Mouse (Mus musculus) embryonic facial prominence, embryonic 12.5 days (tissue): ENCODE data around the gene Calm2. TPM values are rescaled to one million over a fixed set of nuclear protein-coding genes. Genes with fewer than 3 reads are reported as not detected.

Experiments
- ATAC-seq: fragments of 200-750 bp; cut with Nextera tagmentation; 2 replicates; pipeline ENCODE4 v1.8.0; 2017; ENCODE audit not compliant: insufficient number of reproducible peaks, insufficient read depth, low FRiP score, low TSS enrichment
- H3K27ac ChIP-seq: fragments of 300-500 bp; sonication (generic); 2 replicates; pipeline ENCODE4 v1.5.1; 2016; ENCODE audit warnings: mild to moderate bottlenecking
- H3K27me3 ChIP-seq: fragments of 300-500 bp; sonication (generic); 2 replicates; pipeline ENCODE4 v1.6.1; 2016; ENCODE audit warnings: mild to moderate bottlenecking, moderate library complexity
- H3K36me3 ChIP-seq: fragments of 300-500 bp; sonication (generic); 2 replicates; pipeline ENCODE4 v1.6.1; 2016; ENCODE audit warnings: mild to moderate bottlenecking
- H3K4me1 ChIP-seq: fragments of 300-500 bp; sonication (generic); 2 replicates; pipeline ENCODE4 v1.6.1; 2016
- H3K4me2 ChIP-seq: fragments of 300-500 bp; sonication (generic); replicated peaks from 2 replicates; pipeline ENCODE4 v1.6.1; 2016; ENCODE audit warnings: mild to moderate bottlenecking, moderate library complexity
- H3K4me3 ChIP-seq: fragments of 300-500 bp; sonication (generic); 2 replicates; pipeline ENCODE4 v1.5.1; 2016; ENCODE audit warnings: mild to moderate bottlenecking
- H3K9ac ChIP-seq: fragments of 300-500 bp; sonication (generic); 2 replicates; pipeline ENCODE4 v1.6.1; 2016; ENCODE audit warnings: mild to moderate bottlenecking, moderate library complexity
- H3K9me3 ChIP-seq: fragments of 300-500 bp; sonication (generic); 2 replicates; pipeline ENCODE4 v1.6.1; 2016; ENCODE audit warnings: mild to moderate bottlenecking, moderate library complexity
- WGBS: fragments of 180-500 bp; shearing (Covaris S2); methylation state at CpG from one replicate; pipeline ENCODE4 v1.1.7; 2016; 5-methylcytosine and 5-hydroxymethylcytosine counted together
- polyA plus RNA-seq: library from polyadenylated mRNA; unstranded; fragments of >200 nt; fragmentation: Nextera tagmentation; extraction: Ambion mirVana; gene quantifications from 2 replicates; pipeline ENCODE4 v1.2.1, GENCODE M21; 2016

Calm2 gene
- polyA plus RNA-seq, 1 experiment from 2014 or later = 840 TPM

GRCm38 (mm10) chr17:87439441-87439840 lies 7.3 kb downstream of the Calm2 start:
- H3K36me3 ChIP-seq = peaks cover 23% of the 10 kb centered on the region
- no peak overlapping the region for H3K9ac ChIP-seq
- no peaks in the 10 kb centered on the region for H3K27me3 ChIP-seq
- H3K4me1 ChIP-seq = peaks cover 19% of the 10 kb centered on the region
- no peak for ATAC-seq
- 92% methylated on average over 2 of the region's 2 CpGs for WGBS
- no peak overlapping the region for H3K4me2 ChIP-seq
- H3K4me3 ChIP-seq = no peak overlapping the region
- no peak overlapping the region for H3K27ac ChIP-seq
- no peaks in the 10 kb centered on the region for H3K9me3 ChIP-seq

- no peaks in the 10 kb centered on the region for H3K9me3 ChIP-seq
- H3K36me3 ChIP-seq = peaks cover 48% of the 10 kb centered on the region
- no peak overlapping the region for H3K9ac ChIP-seq
- no peaks in the 10 kb centered on the region for H3K4me1 ChIP-seq
- WGBS = 93% methylated on average over 3 of the region's 3 CpGs
- H3K27me3 ChIP-seq = no peaks in the 10 kb centered on the region
- no peak overlapping the region for H3K27ac ChIP-seq
- H3K4me2 ChIP-seq = no peak overlapping the region
- no peak for ATAC-seq
- H3K4me3 ChIP-seq = no peak overlapping the region
Measured at GRCm38 (mm10) chr17:87433929-87434328, 12.8 kb downstream of the Calm2 start.

- Histone ChIP-seq H3K9me3 (no peaks in the 10 kb centered on the region), H3K27ac (no peak overlapping the region), H3K4me1 (no peaks in the 10 kb centered on the region), H3K4me2 (no peak overlapping the region), H3K9ac (no peak overlapping the region), H3K27me3 (no peaks in the 10 kb centered on the region), H3K4me3 (no peak overlapping the region), H3K36me3 (peaks cover 48% of the 10 kb centered on the region)
- 95% methylated on average over 5 of the region's 5 CpGs for WGBS
- ATAC-seq = no peak
Measured at GRCm38 (mm10) chr17:87432743-87433142, 14.0 kb downstream of the Calm2 start.

GRCm38 (mm10) chr17:87432314-87432713 lies 14.4 kb downstream of the Calm2 start:
- no peak for ATAC-seq
- no peaks in the 10 kb centered on the region for H3K4me1 ChIP-seq
- peaks cover 48% of the 10 kb centered on the region for H3K36me3 ChIP-seq

GRCm38 (mm10) chr17:87429431-87429830 lies 17.3 kb downstream of the Calm2 start:
- H3K27ac ChIP-seq = no peak overlapping the region
- peaks cover 32% of the 10 kb centered on the region for H3K36me3 ChIP-seq
- no peak for ATAC-seq

More at GRCm38 (mm10) chr17:87432314-87432713, 14.4 kb downstream of the Calm2 start:
- Histone ChIP-seq H3K27ac (no peak overlapping the region), H3K9me3 (no peaks in the 10 kb centered on the region), H3K27me3 (no peaks in the 10 kb centered on the region), H3K4me3 (no peak overlapping the region), H3K4me2 (no peak overlapping the region), H3K9ac (no peak overlapping the region)

GRCm38 (mm10) chr17:87427511-87427910 lies 19.2 kb downstream of the Calm2 start, which contains the start of gene Stpg4:
TSS of gene Stpg4 (minus strand) at chr17:87427741.
- Histone ChIP-seq H3K27me3 (no peaks in the 10 kb centered on the region), H3K4me2 (no peak within 1 kb of the TSS), H3K4me3 (no peak within 1 kb of the TSS), H3K27ac (no peak within 1 kb of the TSS), H3K4me1 (no peaks in the 10 kb centered on the region), H3K36me3 (peaks cover 18% of the 10 kb centered on the region), H3K9me3 (no peaks in the 10 kb centered on the region), H3K9ac (no peak within 1 kb of the TSS)
- no peak for ATAC-seq
- WGBS = 54% methylated on average over 24 of the region's 24 CpGs

More at GRCm38 (mm10) chr17:87429431-87429830, 17.3 kb downstream of the Calm2 start:
- no peaks in the 10 kb centered on the region for H3K4me1 ChIP-seq
- no peaks in the 10 kb centered on the region for H3K9me3 ChIP-seq
- H3K9ac ChIP-seq = no peak overlapping the region
- no peaks in the 10 kb centered on the region for H3K27me3 ChIP-seq
- no peak overlapping the region for H3K4me2 ChIP-seq
- H3K4me3 ChIP-seq = no peak overlapping the region
- WGBS = 66% methylated on average over 3 of the region's 3 CpGs

- Histone ChIP-seq H3K27me3 (no peaks in the 10 kb centered on the region), H3K4me2 (no peak overlapping the region), H3K4me1 (0 out of 2 replicates have a peak, but pooled peaks cover 4% of the 10 kb centered on the region), H3K36me3 (no peaks in the 10 kb centered on the region), H3K9ac (no peak overlapping the region), H3K9me3 (no peaks in the 10 kb centered on the region), H3K27ac (no peak overlapping the region), H3K4me3 (no peak overlapping the region)
- 69% methylated on average over 7 of the region's 7 CpGs for WGBS
- no peak for ATAC-seq
Measured at GRCm38 (mm10) chr17:87418082-87418481, 28.7 kb downstream of the Calm2 start.

- WGBS = 78% methylated on average over 4 of the region's 4 CpGs
Measured at GRCm38 (mm10) chr17:87406646-87407045, 40.1 kb downstream of the Calm2 start.

GRCm38 (mm10) chr17:87405576-87405975 lies 41.2 kb downstream of the Calm2 start:
- H3K4me2 ChIP-seq = no peak overlapping the region
- WGBS = 58% methylated on average over 11 of the region's 11 CpGs
- no peak overlapping the region for H3K27ac ChIP-seq
- H3K4me1 ChIP-seq = no peaks in the 10 kb centered on the region
- ATAC-seq = no peak
- no peaks in the 10 kb centered on the region for H3K9me3 ChIP-seq
- H3K4me3 ChIP-seq = no peak overlapping the region
- no peak overlapping the region for H3K9ac ChIP-seq
- no peaks in the 10 kb centered on the region for H3K27me3 ChIP-seq
- H3K36me3 ChIP-seq = no peaks in the 10 kb centered on the region

More at GRCm38 (mm10) chr17:87406646-87407045, 40.1 kb downstream of the Calm2 start:
- no peak for ATAC-seq
- Histone ChIP-seq H3K9me3 (no peaks in the 10 kb centered on the region), H3K4me1 (no peaks in the 10 kb centered on the region), H3K36me3 (no peaks in the 10 kb centered on the region), H3K4me2 (no peak overlapping the region), H3K27ac (no peak overlapping the region), H3K4me3 (no peak overlapping the region), H3K9ac (no peak overlapping the region), H3K27me3 (no peaks in the 10 kb centered on the region)

- WGBS = 84% methylated on average over 4 of the region's 4 CpGs
- H3K27ac ChIP-seq = no peak overlapping the region
- H3K36me3 ChIP-seq = no peaks in the 10 kb centered on the region
- H3K4me2 ChIP-seq = no peak overlapping the region
- no peaks in the 10 kb centered on the region for H3K27me3 ChIP-seq
- H3K9me3 ChIP-seq = no peaks in the 10 kb centered on the region
- H3K4me3 ChIP-seq = no peak overlapping the region
- no peak overlapping the region for H3K9ac ChIP-seq
- no peaks in the 10 kb centered on the region for H3K4me1 ChIP-seq
- ATAC-seq = no peak
Measured at GRCm38 (mm10) chr17:87403462-87403861, 43.3 kb downstream of the Calm2 start.

- Histone ChIP-seq H3K9me3 (no peaks in the 10 kb centered on the region), H3K4me2 (no peak overlapping the region), H3K27ac (no peak overlapping the region), H3K36me3 (no peaks in the 10 kb centered on the region), H3K4me3 (no peak overlapping the region), H3K9ac (no peak overlapping the region), H3K4me1 (no peaks in the 10 kb centered on the region), H3K27me3 (no peaks in the 10 kb centered on the region)
- 89% methylated on average over 11 of the region's 11 CpGs for WGBS
- no peak for ATAC-seq
Measured at GRCm38 (mm10) chr17:87402444-87402843, 44.3 kb downstream of the Calm2 start.

- no peaks in the 10 kb centered on the region for H3K9me3 ChIP-seq
- no peak overlapping the region for H3K4me3 ChIP-seq
- no peak for ATAC-seq
- no peaks in the 10 kb centered on the region for H3K27me3 ChIP-seq
- H3K4me2 ChIP-seq = no peak overlapping the region
- no peak overlapping the region for H3K9ac ChIP-seq
- H3K4me1 ChIP-seq = no peaks in the 10 kb centered on the region
- no peaks in the 10 kb centered on the region for H3K36me3 ChIP-seq
- H3K27ac ChIP-seq = no peak overlapping the region
- 59% methylated on average over 11 of the region's 11 CpGs for WGBS
Measured at GRCm38 (mm10) chr17:87397088-87397487, 49.6 kb downstream of the Calm2 start.

- H3K9ac ChIP-seq = no peak overlapping the region
- H3K4me1 ChIP-seq = no peaks in the 10 kb centered on the region
- ATAC-seq = no peak
- no peaks in the 10 kb centered on the region for H3K36me3 ChIP-seq
- no peak overlapping the region for H3K27ac ChIP-seq
- 80% methylated on average over 7 of the region's 7 CpGs for WGBS
- no peaks in the 10 kb centered on the region for H3K27me3 ChIP-seq
- no peak overlapping the region for H3K4me2 ChIP-seq
- H3K9me3 ChIP-seq = no peaks in the 10 kb centered on the region
- no peak overlapping the region for H3K4me3 ChIP-seq
Measured at GRCm38 (mm10) chr17:87391242-87391641, 55.5 kb downstream of the Calm2 start.
